Mouse (Mus musculus) liver, postnatal 0 days (tissue): ENCODE measurements around the gene Ercc5.

Experiments used
- CTCF ChIP-seq: sonication (generic); IDR thresholded peaks from 2 replicates; pipeline ENCODE4 v1.5.1; 2016; ENCODE audit warnings: antibody characterized with exemption, low read depth
- EP300 ChIP-seq: IDR thresholded peaks from 2 replicates; pipeline ENCODE4 v1.6.1; 2016; ENCODE audit warnings: antibody characterized with exemption, low read depth, mild to moderate bottlenecking

DNA sequence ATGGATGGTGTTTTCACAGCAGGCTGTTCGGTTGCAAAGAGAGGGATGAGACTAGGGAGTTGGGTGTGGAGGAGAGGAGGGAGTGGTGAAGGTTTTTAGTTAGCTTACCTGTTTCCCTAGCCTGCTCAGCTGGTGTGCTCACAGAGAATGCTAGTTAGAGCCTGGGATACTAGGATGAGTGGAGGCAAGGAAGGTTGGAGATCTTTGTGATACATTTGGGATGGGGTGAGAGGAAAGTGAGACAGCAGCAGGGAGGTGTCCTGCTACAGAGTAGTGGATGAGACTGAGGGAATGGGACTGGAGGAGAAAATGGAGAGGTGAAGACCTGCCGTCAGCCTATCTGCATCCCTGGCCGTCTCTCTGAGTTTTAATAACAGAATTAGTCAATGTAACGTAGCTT is 25.1 kb downstream of the Ercc5 start:
- TF ChIP-seq CTCF (no peak), EP300 (no peak)
